Mouse (Mus musculus): Measurements from ENCODE around the gene Pnpla5.
"Not testable (repeated sequence)": the region's sequence is repeated elsewhere in the genome, so short reads cannot be mapped to it uniquely, and the experiment has no call there.

Gene Pnpla5

DNA sequence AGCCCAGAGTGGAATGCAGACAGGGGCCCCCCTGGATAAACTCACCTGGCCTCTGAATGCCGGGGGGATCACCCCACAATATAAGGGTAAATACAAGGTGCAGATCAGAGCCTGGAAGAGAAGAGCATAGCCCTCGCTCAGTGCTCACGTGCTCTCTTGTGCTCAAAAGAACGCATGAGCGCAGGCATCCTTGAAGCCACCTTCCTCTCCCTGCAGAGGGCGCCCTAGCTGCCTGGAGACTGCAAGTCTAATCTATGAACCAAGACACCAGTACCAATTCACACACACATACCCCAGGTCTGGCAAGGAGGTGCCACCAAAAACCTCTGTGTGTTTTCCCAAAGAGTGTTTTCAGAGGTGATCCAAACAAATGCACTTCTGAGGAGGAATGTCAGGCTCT, 2.4 kb downstream of the Pnpla5 start:
- DNase-seq (ENCODE audit: low spot score in 2 of 2), result no peak

DNA sequence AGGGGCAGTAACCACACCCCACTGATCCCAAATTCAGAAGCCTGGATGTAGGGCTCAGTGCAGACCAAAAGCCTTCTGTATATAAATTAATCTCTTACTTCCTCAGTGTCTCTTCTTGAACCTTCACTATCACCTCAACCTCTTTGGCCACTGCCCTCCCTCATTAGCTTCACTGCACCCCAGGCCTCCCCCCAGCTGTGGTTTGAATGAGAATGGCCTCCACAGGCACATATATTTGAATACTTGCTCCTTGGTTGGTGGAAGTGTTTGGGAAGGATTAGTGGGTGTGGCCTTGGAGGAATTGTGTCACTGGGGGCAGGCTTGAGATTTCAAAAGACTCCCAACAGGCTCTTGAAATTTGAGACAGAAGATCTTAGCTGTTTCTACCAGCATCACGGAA, 6.5 kb downstream of the Pnpla5 start:
- no peak for DNase-seq (ENCODE audit: low spot score in 2 of 2)

DNA sequence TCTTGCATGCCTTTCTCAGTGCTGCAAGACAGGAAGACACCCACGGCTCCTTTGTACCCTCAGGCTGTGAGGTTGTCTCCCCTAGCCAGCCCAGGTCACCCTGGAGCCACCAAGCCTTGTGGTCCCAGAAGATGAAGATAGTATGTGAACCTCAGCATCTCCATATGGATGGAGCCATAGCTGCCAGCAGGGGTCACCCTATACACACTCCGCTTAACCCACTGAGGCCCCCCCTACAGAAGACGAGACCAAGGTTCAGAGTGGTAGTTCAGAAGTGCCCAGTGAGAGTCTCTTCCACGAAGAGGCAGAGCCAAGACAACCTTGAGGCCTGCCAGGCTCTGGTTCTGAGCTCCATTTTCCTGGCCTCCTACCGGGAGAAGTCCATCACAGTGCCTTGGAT, 7.2 kb downstream of the Pnpla5 start:
- no peak for DNase-seq (ENCODE audit: low spot score in 2 of 2)

DNA sequence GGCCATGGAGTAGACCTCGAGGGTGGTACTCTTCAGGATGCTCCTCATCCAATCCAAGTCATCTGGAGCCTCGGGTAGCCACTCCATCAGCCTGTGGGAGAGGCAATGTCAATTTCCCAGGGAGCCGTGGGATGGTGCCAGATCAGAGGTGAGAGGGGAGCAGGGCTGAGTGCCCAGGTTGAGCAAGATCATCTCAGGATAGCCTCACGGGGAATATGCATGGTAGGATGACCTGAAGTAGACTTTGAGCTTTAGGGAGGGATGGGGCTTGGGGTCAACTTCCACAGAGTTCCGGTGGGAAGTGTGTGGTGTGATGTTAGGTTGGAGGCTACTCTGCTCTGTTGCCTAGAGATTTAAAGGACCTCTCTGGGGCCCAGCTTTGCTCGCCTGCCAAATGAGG, 9.1 kb downstream of the Pnpla5 start:
- no peak for DNase-seq (ENCODE audit: low spot score in 2 of 2)

DNA sequence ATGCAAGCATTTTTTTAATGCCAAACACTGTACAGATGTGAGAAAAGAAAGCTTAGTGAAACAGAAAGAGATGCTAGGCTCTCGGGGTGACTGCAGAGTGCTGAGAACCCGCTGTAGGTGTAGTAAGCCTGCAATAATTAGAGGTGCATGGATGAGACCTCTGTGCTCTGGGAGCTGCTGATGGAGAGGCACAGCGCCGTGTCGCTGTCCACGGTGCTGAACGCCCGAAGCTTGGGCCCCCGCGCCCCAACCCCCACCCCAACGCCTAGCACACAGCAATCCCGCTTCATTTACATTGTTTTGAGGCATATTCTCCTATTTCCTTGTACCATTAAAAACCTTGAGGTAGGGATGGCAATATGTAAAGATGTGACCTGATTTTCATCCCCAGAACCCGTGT, 14.1 kb downstream of the Pnpla5 start:
- DNase-seq (ENCODE audit: low spot score in 2 of 2), result no peak

DNA sequence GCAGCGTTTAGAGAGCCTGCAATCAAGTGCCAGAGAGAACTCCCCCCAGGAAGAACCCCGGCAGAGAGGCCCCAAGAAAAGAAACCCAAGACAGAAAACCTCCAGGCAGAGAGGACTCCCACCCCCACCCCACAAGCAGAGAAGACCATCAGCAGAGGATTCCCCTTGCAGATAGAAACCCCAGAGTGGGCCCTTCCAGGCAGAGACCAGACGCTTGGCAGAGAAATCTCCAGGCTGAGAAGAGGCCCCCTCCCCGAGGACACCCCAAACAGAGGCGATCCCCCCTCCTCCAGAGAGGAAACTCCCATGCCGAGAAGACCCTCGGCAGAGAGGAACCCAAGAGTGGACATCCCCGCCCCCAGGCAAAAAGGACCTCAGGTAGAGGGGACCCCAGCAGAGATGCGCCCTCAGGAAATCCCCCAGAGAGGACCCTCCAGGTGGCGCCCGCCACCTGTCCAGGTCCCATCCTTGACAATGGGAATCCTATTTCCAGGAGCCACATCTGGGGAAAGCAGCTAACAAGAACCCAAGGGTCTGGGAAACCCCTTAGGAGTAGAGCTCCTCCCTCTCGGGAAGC, 17.0 kb downstream of the Pnpla5 start:
- DNase-seq (ENCODE audit: low spot score in 2 of 2), result no peak

DNA sequence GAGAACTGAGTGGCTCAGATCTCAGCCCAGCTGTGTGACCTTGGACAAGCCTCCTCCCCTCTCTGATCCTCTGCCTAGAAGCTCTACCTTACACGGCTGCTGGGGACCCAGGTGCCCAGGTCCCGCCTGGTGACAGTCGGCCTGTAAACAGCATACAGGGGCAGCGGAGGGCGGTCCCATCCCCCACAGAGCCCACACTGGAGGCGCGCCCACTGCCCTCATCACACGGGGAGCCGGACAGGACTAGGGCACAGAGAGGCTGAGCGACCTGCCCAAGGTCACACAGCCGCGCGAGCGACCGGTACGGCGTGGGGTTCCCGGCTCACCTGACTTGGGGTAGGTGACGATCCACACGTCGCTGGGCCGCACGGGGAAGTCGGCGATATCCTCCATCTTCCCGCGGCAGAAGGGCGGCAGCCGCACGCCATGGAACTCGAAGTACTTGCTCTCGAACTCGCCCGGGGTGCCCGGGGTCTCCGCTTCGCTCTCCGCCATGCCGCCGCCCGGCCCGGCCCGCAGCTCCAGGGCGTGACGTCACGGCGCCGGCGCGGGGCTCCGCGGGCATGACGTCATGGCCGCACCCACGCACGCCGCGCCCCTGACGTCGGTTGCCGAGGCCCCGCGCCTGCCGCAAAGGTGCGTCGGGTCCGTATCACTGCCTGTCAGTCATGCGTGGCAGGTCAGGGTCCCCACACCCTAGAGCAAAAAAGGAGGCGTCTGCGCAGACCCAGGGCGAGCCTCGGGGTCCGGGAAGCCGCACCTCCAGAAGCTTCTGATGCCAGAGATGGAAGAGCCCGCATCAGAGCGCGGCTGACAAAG, 17.7 kb downstream of the Pnpla5 start, which contains the start of gene Sult4a1:
Gene Sult4a1 (minus strand): TSS at position 650 of the 819 bp plus-strand sequence.
- DNase-seq (ENCODE audit: low spot score in 2 of 2), result peak in 1 of 2 experiments; percentile 52

DNA sequence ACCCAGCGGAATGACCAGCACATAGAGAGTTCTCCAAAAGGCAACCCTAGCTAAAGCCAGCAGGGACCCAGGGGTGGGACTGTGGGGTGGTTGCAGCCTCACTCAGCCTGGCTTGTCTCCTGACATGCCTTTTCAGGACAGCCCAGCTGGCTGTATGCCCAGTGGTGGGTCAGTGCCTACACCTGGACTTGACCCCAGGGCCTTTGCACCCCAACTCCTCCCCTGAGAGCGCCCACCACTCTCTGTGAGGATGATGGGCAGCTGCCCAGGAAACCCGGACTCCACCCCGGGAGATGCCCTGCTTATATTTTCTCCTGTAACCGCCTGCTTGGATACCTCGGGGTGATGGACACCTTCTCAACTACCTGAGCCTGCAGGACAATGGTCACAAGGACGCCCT, 18.3 kb downstream of the Pnpla5 start:
- no peak for DNase-seq (ENCODE audit: low spot score in 2 of 2)

DNA sequence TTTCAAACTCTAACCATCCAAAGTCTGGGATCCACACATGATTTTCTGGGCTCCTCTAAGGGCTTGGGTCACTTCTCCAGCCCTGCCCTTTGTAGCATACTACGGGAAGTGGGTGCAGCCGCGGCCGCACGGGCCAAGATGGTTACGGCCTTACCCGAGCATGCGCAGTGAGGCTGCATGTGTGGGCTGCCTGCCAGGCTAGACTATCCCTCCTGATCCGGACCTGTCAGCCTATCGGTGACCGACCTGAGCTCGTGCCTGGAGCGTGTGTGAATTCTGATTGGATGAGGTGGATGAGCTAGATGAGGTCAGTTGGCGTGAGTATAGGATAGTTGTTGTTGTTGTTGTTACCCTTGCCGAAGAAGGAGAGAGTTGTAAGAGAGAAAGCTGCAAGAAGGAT, 25.4 kb downstream of the Pnpla5 start:
- not testable (repeated sequence) for DNase-seq (ENCODE audit: low spot score in 2 of 2)

DNA sequence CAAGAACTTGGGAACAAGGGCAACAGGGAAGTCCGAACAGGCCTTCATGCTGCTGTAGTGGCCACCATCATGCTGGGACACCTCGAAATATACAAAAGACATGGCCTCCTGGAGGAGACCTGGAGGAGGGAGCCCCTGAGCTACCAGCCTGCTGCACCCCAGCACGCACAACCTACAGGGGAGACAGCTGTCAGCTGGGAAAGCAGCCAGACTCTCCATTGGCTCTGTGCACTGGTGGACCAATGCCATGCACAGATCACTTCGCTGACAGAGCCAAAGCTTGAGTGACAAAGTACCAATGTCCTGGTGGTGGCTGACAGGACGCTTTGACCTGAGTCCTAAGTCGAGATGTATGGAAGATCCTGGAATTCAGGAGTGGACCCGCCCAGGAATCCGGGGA, 26.9 kb downstream of the Pnpla5 start:
- DNase-seq (ENCODE audit: low spot score in 2 of 2), result no peak

DNA sequence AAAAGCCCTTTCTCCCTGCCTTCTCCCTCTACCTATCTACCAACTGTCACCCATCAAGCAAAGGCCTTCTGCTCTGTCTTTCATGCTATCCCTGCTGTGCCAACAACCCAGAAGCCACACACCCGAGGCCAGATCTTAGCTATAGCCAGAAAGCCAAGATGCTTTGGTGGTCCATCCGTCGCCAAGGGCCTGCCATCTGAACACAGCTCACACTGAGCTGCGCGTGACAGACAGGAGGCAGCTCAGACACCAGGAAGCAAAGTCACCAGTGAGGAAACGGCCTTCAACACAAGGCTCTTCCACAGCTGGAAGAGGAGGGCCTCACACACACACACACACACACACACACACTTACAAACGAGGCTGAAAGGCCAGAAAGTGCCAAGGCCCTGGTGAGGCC, 28.1 kb downstream of the Pnpla5 start:
- no peak for DNase-seq (ENCODE audit: low spot score in 2 of 2)

DNA sequence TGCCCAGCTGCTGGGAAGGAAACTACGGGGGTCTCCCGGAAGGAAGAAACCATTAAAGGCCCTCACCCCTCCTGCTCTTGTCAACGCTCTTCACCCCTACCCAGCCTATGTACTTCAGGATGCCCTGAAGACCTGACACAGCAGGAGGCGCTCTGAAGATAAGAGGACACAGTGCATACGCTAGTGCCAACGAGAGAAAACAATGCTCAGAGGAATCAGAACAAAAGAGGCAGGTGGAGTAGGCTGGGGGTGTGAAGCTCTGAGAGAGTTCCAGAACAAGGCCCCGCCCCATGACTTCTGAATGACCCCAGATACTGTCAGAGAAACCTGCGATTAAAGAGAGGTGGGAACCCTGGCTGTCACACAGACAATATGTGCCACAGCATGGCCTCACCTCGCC, 36.2 kb downstream of the Pnpla5 start:
- no peak for DNase-seq (ENCODE audit: low spot score in 2 of 2)

DNA sequence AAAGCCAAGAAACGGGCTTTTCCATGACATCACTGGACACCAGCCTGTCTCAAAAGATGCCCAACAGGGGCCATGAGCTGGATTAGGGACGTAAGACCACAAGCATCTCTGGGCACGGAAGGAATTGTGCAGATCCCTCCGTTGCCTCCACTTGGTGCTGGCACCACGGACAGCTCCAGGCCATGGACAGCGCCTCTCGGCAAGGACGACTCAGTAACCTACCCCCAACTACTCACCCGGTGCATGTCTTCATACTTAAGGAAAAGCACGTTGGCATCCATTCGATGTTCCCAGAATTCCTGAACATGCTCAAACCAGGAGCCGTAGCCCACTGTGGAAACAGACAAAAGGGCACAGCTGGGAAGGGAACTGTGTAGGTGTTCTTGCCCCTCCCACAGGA, 36.6 kb downstream of the Pnpla5 start:
- no peak for DNase-seq (ENCODE audit: low spot score in 2 of 2)

DNA sequence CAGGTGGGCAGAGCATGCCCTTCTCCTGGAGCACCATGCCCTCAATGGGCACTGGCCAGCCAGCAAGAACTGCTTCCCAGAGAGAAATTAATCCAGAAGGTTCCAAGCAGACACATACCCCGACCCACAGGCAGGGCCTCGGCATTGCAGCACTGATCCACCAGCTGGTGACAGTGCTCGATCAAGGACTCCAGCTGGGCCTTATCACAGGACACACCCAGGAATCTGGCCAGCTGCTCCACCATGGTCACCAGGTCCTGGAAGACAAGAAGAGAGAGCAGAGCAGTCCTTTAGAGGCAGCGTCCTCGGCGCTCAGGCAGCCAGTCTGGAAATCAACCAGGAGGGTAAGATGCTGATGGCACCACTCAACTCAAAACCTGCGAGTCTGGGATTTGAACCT, 42.9 kb downstream of the Pnpla5 start:
- DNase-seq (ENCODE audit: low spot score in 2 of 2), result no peak

DNA sequence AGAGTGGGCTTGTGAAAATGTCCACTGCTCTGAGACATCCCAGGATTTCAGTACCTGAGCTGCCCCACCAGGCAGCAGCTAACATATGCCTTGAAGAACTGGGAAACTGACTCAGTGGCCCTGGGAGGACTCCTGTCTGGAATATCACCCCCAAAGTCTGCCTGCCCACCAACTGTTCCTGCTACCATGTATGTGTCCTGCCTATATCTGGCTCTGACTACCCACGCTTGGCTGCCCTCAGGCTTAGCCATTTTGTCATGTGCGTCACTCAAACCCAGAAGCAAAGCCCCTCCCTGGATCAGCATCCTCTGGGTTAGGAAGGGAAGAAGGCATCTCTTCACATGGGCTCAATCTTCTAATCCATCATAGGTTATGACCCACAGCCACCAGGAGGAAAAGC, 43.5 kb downstream of the Pnpla5 start:
- peak in 1 of 2 experiments; percentile 70 for DNase-seq (ENCODE audit: low spot score in 2 of 2)

DNA sequence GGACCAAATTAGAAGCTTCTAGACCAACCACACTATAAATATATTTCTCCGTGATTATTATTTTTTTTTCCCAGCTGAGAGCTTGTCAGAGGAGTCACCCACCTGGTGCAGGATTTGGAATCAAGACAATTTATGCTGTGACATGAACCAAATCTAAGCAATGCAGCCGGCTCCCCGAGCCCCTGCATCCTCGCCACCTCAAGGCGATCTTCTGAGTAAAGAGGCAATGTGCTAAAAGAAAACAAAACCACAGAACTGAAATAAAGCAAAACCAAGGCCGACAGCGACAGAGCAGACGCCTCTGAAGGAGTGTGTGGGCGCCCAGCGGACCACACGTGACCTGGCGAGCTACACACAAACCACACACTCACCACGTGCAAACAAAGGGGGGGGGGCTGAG, 44.3 kb downstream of the Pnpla5 start:
- peak in 1 of 2 experiments; percentile 62 for DNase-seq (ENCODE audit: low spot score in 2 of 2)

DNA sequence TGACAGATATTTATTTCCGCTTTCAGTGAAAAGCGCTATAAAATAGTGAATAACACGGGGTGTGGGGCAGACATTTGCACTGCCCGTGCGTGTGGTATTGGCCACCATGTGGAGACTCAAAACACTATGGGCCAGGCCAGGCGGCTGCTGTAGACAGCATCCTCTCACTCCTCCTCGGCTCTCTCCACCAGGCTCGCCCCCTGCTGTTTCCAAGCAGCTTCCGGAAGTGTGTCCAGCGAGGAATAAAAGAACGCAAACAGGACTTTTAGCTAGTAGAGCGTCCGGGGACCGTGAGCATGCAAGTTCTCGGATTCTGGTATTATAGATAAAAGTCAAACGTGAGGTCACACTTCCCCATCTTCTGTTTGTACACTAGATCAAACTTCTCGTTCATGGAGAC, 45.8 kb downstream of the Pnpla5 start:
- no peak for DNase-seq (ENCODE audit: low spot score in 2 of 2)

DNA sequence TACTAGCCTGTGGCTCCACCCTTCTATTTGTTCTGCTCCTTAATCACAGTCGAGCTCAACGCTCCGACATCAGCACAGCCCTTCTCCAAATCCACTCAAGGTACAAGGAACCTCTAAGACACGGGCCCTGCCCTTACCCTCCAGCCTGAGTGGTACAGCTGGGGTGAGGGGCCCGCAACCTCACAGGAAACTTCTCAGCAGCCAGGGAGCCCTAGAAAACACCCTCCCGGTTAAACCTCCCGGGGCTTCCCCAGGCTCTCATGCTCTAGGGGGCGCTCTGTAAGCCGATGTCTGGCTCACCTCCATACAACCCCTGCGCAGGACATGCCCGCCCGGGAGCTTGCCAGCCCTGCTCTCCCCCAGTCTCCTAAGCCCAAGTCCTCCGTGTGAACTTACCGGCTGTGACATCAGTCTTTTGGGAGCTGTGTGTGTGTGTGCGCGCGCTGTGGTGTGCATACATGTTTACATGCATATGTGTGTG, 48.2 kb downstream of the Pnpla5 start:
- no peak for DNase-seq (ENCODE audit: low spot score in 2 of 2)

DNA sequence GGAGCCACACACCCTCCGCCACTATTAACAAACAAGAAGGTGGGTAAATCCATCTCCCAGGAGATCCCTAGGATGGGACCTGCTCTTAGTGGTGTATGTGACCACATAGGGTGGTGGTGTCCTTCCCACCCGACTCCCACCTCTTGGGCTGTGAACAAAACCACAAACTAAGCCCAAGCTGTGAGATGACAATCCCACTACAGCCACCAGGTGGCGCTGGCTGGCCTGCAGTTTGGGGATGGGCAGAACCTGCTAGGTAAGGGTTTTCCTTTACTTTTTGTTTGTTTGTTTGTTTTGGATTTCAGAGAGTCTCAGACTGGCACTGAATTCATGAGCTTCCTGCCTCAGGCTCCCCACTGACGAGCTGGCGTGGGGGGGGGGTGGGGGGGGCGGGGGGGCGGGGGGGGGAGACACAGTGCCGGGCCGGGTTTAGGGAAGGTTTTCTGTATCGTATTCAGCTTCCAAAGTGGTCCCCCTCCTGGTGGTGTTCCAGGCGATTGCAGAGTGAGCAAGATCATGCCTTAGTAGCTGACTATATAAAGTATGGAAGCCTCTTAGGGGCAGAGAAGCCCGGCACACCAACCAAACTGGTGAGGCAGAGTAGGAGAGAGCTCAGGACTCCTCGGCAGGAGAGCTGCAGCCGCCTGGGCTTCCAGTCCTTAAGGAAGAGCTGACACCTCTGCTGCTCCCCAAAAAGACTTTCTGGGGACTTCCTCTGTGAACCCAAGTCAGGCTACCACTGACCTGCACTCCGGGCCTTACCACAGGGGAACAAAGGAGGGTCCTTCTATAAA, 48.9 kb downstream of the Pnpla5 start:
- peak in 1 of 2 experiments; percentile 73 for DNase-seq (ENCODE audit: low spot score in 2 of 2)

DNA sequence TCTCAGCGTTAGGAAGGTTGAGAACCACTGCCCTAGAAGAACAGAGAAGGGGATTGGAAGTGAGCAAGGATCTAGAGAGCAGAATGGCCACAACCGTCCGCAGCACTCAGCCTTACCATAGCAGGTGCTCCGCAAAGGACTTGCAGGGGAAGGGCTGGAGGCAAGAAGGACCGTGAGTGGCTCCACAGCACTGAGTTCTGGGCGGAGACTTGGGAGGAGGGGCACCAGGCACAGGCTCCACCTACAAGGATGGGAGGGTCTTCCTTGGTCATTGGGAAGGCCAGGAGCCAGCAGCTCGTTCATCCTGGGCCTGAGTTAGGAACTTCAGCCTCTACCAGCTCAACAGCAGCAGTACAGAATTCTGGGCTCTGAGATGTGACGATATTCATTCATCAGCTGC, 49.9 kb downstream of the Pnpla5 start:
- no peak for DNase-seq (ENCODE audit: low spot score in 2 of 2)

DNA sequence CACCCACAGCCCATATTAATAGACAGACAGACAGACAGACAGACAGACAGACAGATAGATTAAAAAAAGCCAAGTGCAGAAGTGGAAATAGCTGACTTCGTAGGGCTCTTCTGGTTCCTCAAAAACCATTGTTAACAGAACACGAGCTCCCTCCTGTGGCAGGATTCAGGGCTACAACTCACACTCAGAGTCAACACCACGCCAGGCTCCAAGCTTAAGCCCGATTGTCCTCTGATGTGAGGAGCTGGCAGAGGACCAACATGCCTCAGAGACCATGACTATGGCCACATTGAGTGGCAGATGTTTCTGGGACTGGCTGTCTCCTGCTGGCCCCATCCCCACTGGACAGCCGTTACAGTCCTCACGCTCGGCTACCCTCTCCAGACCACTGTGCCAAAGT, 50.7 kb downstream of the Pnpla5 start:
- peak in 1 of 2 experiments; percentile 95 for DNase-seq (ENCODE audit: low spot score in 2 of 2)

DNA sequence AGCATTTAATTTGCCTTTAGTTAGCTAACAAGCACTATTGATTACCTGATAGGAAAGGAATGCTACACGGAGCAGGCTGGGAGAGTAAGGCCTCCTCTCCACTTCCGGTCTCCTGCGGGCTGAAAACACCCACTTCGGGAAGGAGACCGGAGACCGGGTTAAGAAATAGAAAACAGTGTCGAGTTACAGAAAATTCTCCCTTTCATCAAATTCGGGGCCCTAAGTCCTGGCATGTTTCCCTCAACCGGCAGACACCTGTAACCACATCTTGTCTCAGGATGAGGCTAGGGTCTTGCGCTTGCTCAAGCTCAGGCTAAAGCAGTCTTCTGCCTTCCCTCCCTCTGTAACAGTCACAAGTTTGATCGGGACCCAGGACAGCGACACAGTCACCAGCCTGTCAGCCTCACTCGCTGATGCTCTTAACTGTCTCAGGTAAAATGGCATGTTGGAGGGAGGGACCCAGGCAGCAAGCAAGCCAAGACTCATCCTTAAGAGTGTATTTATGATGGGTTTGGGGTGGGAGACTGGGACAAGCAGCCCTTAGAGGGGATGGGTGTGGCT, 52.8 kb downstream of the Pnpla5 start:
- DNase-seq (ENCODE audit: low spot score in 2 of 2), result no peak
